Mouse (Mus musculus) central nervous system, embryonic 11.5 days (tissue): ENCODE data around the gene Rep15. TPM values are rescaled to one million over a fixed set of nuclear protein-coding genes. Genes with fewer than 3 reads are reported as not detected.

Source experiments
- polyA plus RNA-seq: library from polyadenylated mRNA; depleted of rRNA; stranded (reverse); fragments of >200 nt; gene quantifications from 2 replicates; pipeline ENCODE4 v1.2.3, GENCODE M21; 2012; rRNA removed

Gene Rep15
- polyA plus RNA-seq = 0.72 and 0.81 TPM in 2 replicates

GRCm38 (mm10) chr6:147032303-147032925 is at the start of gene Rep15:
TSS of gene Rep15 (plus strand) at chr6:147032584.

GRCm38 (mm10) chr6:147042291-147043290 is 10.2 kb downstream of the Rep15 start, which contains the start of gene Mrps35:
TSS of gene Mrps35 (plus strand) at chr6:147042764.

Other genes starting within 250 kb of the Rep15 start
- gene Arntl2, start 236.5 kb upstream of the Rep15 start, polyA plus RNA-seq = 2.5 and 8.8 TPM in 2 replicates
- gene Smco2, start 182.5 kb upstream of the Rep15 start, polyA plus RNA-seq = not detected in 2 replicates
- gene Ppfibp1, start 144.1 kb upstream of the Rep15 start, polyA plus RNA-seq = 24.9 and 29.6 TPM in 2 replicates
- gene 1700034J05Rik, start 78.2 kb upstream of the Rep15 start, polyA plus RNA-seq = not detected in 2 replicates
- 53.5 and 66.4 TPM in 2 replicates for gene Mrps35, start 10.2 kb downstream of the Rep15 start, polyA plus RNA-seq
- 0.55 and 0.65 TPM in 2 replicates for gene Mansc4, start 54.4 kb downstream of the Rep15 start, polyA plus RNA-seq
- 6.7 and 9.3 TPM in 2 replicates for gene Klhl42, start 58.8 kb downstream of the Rep15 start, polyA plus RNA-seq
- gene Pthlh, start 231.6 kb downstream of the Rep15 start, polyA plus RNA-seq = 1.4 and 1.7 TPM in 2 replicates